Mouse (Mus musculus) urinary bladder, postnatal 36 days (tissue): ENCODE measurements around the gene Gm20388.
"Not testable (repeated sequence)": the region's sequence is repeated elsewhere in the genome, so short reads cannot be mapped to it uniquely, and the experiment has no call there.

Source experiments
- DNase-seq, 2 experiments: peaks; one replicate each; pipeline ENCODE4 v3.0.0; 2022; ENCODE audit warnings: low spot score in 2 of 2, mixed read lengths in 1 of 2

The Gm20388 gene

DNA sequence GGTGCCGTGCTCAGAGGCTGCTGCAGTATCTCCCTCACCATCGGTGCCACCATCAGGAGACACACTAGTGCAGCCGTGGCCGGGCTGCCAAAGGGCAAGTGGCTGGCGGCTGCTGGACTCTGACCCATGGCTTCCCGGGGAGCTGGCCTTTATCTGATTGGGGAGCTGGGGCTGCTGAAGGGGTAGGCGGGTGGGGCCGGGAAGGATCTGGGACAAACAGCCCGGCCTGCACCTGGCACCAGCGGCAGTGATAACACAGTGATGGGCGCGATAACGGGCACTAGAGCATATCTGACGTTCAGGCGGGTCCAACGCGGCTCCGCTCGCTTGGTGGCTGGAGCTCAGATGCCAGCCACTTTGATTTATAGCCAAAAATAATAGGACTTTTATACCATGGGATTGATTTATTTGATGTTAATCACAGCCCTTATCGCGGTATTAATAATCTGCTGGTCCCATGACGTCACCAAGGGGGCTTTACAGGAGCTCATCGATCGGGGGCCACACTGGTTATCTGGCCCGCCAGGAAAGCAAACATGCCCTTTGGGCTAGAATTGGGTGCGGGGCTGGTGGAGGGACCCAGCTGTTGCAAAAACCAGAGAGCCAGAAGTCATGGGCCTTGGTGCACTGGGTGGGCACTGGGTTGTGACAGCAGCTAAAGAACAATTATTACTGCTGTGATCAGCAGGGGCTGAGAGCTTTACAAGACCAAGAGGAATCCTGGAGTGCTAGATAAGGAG, 2396.2 kb downstream of the Gm20388 start:
- peak in 1 of 2 experiments; percentile 31 for DNase-seq

GRCm38 (mm10) chr8:122307836-122308235, 2397.2 kb downstream of the Gm20388 start:
- DNase-seq, result no peak

DNA sequence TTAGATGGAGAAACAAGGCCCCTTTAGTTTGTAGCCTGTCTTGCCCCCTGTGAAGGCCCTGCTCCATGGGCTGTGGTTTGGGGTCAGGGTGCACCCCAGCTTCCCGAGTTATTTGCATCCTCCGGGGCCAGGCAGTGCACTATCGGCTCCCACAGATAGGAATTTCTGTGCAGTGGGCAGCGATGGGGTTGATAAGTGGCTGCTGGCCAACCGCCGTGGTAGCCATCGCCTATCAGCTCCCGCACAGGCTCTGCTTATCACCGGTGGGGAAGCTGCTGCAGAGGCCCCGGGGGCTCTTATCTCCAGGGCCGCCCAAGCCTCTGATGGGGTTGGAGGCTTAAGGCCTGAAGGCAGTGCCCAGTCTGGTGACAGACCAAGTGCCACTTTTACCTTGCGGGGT, 2398.6 kb downstream of the Gm20388 start:
- DNase-seq, result no peak

GRCm38 (mm10) chr8:122311115-122311514, 2400.5 kb downstream of the Gm20388 start:
- no peak for DNase-seq

DNA sequence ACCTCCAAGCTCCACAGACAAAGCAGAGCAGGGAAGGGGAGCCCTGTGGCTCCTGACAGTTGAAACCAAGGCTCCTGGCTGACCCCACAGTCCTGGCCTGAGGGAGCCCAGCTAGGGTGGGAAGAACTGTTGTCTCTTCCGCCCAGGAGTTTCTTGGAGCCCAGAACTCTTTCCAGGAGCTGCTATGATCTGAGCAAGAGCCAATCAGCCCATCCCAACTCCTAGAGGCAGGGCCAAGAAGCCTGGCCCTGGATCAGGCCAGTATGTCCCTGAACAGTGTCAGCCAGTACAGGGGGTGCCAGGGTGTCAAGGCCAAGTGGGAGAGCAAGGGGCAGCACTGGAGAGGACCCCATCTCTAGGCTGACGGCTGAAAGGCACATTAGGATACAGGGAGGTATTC, 2401.9 kb downstream of the Gm20388 start:
- no peak for DNase-seq

- no peak for DNase-seq
Measured at GRCm38 (mm10) chr8:122313310-122313709, 2402.7 kb downstream of the Gm20388 start.

DNA sequence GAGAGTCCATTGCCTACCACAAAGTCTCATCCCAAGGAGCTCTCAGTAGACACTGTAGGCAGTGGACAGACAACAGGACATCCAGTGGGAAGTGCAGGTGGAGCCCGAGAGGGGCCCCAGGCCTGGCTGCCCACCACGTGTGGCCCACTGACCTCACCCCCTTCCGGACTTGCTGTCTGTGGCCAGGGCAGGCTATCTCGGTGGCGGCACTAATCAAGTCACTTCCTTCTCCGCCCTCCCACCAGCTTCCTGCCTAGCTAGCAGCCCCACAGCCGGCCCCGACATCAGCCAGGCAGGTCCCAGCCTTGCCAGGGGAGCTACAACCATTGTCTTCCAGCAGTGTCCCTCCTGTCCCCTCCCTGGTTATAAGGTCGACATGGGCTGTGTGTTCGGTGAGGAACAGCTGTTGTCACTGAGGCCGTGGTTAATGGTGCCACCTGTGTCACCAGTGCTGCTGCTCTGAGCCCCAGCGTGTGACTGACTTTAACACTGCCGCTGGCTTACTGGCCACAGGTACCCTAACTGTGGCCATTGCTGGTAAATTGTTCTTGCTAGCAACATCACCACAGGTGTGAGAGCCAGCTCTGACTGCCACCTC, 2404.4 kb downstream of the Gm20388 start:
- no peak for DNase-seq

DNA sequence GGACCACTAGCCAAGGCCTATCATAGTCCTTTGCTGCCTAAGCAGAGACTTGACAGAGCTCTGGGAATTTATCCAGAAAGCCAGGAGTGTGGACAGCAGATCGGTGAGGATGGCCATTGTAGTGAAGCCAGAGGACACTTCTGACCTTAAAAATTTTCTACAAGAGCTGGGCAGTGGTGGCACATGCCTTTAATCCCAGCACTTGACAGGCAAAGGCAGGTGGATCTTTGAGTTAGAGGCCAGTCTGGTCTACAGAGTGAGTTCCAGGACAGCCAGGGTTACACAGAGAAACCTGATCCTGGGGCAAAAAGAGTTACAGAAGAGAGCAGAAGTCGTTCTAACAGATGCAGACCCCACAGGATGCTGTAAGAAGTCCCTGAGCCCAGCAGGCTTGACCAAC, 2405.8 kb downstream of the Gm20388 start:
- no peak for DNase-seq

- no peak for DNase-seq
Measured at GRCm38 (mm10) chr8:122317918-122318475, 2407.4 kb downstream of the Gm20388 start.

GRCm38 (mm10) chr8:122319045-122319707, 2408.5 kb downstream of the Gm20388 start:
- DNase-seq, result no peak

DNA sequence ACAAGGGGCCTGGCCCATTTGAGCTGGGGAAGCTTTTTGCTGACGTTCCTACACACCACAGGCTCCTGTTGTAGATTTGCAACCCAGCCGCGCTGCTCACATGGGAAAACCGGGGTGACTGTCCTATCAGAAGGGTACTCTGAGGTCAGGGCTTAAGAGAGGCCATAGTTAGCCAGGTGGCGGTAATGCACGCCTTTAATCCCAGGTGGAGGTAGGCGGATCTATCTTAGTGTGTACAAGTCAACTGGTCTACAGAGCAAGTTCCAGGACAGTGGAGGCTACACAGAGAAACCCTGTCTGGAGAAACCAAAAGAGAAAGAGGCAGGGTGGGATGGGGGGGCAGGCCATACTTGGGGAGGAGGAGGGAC, 2409.1 kb downstream of the Gm20388 start:
- DNase-seq, result no peak

DNA sequence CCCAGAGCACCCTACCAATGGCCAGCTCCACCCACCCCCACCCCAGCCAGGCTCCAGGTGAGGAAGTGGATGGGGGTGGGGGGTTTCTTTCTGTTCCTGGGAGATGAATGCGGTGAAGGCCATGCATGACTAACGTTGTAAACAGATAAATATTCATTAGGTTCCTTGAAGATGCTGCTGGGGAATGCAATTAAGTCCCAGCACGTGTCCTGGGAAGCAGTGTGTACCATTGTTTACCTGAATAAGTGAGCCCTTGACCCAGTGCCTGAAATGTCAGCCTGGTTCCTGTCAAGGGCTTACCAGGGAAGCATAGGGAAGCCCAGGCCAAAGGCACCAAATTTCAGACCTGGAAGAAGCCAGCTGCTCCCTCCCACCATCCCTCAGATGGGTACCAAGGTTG, 2409.9 kb downstream of the Gm20388 start:
- no peak for DNase-seq

DNA sequence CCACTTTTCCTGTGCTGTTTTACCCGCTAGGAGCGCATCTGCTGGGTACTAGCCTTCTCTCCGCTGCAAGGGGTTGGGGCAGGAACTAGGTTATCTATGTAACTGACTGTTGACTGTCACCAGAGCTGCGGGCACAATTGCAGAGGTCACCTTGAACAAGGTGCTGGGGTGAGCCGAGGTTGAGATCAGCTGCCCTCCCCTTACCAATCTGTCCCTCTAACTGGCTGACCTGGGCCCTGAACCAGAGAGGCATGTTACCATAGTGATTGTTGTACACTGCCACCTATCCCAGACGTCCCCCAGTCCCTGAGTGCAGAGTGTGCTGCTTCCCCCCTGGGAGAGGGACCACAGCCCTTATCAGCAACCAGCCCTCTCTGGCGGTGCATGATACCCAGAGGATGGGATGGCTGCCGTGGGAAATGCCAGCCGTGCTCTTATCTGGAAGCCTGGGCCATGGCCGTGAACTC, 2410.8 kb downstream of the Gm20388 start:
- no peak for DNase-seq

DNA sequence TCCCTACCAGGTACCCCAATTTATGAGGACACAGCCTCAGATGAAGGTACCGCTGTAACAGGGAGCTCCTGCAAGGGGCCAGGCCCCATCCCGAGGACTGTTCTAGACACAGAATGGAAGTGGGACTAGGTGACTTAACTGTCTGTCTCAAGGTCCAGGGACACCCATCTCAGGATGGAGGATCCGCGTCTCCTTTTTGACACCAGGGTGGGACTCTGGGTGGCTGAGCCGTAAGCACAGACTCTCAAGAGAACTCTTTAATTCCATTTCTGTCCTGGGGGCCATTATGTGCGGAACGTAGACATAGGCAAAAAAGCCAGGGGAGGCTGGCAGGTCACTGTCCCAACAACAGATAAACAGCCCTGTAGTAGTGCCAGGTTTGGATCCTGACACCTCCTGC, 2411.5 kb downstream of the Gm20388 start:
- DNase-seq, result no peak

DNA sequence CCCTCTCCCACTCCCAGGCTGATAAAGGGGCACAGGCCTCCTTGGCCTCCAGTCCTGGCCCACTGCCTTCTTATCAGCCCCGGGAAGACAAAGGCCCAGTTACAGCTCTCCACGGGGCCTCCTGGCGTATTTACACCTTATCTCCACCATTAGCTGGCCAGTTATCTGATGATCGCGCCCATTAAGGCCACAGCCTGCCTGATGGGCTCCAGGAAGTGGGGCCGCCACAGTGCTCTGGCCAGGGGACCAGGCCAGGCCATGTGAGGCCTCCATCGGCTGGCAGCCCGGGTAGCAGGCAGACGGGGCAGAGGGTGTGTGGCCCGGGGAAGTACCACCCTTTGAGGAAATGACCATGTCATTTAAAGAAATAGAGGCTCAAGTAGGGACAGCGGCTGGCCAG, 2412.2 kb downstream of the Gm20388 start:
- DNase-seq, result no peak

- DNase-seq, result not testable (repeated sequence)
Measured at GRCm38 (mm10) chr8:122323951-122324402, 2413.3 kb downstream of the Gm20388 start.

GRCm38 (mm10) chr8:122325196-122325595, 2414.6 kb downstream of the Gm20388 start:
- no peak for DNase-seq

DNA sequence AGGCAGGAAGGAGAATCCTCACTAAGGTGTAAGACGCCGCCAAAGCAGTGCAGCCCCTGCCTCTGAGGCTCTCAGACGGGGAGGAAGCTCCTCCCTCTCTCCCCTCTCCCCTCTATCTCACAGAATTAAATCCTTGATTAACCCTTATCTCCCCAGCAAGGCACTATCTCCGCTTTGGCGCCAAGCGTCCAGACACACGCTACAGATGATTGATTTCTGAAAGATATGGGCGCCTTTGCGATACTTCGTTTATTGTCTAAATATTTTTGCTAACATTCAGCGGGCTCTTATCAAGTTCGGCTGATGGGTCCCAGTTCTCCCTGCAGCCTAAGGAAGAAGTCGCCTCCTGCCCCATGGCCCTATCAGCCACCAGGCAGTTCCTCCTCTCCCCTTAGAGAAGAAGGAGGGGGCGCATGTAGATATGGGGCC, 2415.5 kb downstream of the Gm20388 start:
- no peak for DNase-seq

- no peak for DNase-seq
Measured at GRCm38 (mm10) chr8:122329072-122329471, 2418.4 kb downstream of the Gm20388 start.

- no peak for DNase-seq
Measured at GRCm38 (mm10) chr8:122329553-122330239, 2419.1 kb downstream of the Gm20388 start.

DNA sequence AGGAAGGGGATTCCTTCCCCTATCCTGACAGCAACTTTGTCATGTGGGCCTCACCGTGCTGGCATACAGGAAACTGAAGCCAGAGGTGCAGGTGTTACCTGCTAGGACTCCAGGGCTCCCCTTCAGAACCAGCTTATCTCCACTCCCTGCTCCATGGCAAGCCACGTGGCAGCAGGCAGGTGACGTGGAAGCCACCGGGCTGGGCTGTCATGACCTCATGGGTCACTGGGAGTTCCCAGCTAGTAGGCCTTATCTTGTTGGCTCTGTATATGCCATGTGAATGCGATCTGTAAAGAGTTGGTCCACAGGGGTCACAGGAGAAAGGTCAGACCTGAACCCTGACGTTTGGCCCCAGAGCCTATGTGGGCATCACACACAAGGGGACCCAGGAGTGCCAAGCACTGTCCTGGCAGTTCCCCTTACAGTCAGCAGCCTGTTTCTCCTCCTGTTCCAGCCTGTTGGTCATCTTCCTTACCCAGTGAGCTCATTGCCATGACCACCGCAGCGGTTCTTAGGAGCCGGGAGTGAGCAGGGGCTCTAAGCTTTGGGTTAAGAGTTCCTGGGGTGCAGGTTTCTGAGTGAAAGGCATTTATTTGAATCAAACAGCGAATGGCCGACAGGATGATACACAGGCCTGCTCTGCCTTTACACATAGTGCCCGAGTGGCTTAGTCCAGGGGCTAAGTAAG, 2419.9 kb downstream of the Gm20388 start:
- DNase-seq, result no peak
